Mouse (Mus musculus) CD4-positive, CD25-positive, alpha-beta regulatory T cell, adult 4 months (primary cell): Measurements from ENCODE around the gene Trpm8. TPM values are rescaled to one million over a fixed set of nuclear protein-coding genes. Genes with fewer than 3 reads are reported as not detected.

Experiments
- ATAC-seq: one replicate; pipeline ENCODE4 v1.8.0; 2017
- polyA plus RNA-seq, 2 experiments: library from polyadenylated mRNA; unstranded; fragments of 100-300 nt; shearing (Covaris generic); gene quantifications; one replicate each; pipeline ENCODE4 v1.2.1; 2017

Trpm8 gene
- not detected for polyA plus RNA-seq

DNA sequence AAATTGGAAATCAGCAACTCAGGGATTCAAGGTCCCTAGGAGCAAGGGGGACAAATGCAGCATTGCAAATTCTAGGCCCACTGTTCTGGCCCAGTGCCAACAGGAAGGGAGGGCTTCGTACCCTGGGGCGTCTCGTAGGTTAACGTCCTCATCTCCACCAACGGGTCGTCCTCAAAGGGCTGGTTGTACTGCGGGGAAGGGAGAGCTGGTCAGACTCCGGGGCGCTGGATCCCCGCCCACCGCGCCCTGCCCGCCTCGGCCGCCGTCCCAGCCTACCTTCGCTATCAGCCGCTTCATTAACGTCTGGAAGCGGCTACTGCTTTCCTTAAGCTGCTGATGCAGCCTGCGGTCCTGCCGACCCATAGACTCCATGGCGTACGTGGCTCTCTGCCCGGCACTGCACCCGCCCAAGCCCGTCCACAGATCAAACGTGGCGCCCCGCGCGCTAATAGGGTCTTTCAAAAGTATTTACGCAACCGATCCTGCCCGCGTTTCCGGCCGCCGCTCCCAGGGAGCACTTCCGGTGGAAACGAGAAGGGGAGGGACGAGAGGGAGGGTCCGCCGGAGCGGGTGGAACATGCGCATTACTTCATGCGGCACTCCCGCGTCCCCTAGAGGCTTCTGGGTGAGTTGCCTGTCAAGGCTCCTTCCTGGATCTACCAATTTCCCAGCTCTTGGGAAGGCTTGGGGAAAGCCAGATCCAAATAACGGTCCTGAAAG lies at the start of gene Trpm8, which contains the start of gene Hjurp:
Gene Trpm8, plus strand, starts transcription at position 564 of the 720 bp plus-strand sequence.
Gene Hjurp, minus strand, starts transcription at position 536 of the 720 bp plus-strand sequence.
- peak; percentile 90 for ATAC-seq

DNA sequence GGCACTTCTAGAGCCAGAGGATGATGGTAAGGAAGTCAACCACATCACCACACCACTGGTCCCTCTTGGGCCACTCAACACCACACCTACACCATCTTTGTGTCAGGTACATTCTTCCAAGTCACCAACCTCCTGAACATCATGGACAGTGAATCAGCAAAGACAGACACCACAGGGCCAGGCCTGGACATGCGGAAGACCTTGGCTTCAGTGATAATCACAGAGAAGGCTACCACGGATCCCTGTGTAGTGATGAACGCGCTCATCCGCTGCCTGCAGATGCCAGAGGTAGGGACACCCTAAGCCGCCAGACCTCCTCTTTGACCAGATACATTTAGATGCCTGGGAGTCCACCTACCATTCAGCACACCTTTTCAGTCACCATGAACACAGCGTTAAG lies 49.3 kb upstream of the Trpm8 start:
- ATAC-seq, result no peak

DNA sequence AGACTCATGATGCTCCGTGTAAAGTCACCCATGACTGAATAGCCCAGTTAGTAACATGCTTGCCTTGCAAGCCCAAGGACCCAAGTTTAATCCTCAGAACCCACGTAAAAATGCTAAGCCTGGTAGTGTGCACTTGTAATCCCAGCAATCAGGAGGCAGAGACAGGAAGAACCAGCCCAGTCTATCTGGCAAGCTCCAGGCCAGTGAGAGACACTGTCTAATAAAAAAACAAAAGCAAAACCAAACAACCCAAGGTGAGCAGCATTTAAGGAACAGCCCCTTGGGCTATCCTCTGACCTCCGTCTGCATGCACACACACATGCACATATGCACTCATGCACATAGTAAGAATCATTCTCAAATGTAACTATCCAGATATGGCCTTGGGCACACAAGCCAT lies 47.9 kb upstream of the Trpm8 start:
- ATAC-seq, result no peak

DNA sequence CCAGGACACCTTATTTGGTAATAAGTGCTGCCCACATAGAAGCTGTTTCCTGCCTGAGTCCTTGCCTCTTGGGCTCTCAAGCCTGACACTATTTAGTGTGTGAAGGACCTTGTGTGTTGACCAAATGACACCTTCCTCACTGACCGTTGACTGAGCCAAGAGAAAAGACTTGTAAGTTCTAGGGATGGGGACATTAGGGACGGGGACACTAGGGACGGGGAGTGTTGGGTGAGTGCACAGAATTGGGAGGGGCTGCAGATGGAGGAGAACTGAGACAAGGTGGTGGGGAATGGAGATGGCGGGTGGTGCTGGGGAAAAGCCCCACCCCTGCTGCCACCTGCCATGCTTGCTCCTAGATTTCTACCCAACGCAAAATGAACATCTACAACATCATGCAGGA lies 47.5 kb upstream of the Trpm8 start:
- no peak for ATAC-seq

DNA sequence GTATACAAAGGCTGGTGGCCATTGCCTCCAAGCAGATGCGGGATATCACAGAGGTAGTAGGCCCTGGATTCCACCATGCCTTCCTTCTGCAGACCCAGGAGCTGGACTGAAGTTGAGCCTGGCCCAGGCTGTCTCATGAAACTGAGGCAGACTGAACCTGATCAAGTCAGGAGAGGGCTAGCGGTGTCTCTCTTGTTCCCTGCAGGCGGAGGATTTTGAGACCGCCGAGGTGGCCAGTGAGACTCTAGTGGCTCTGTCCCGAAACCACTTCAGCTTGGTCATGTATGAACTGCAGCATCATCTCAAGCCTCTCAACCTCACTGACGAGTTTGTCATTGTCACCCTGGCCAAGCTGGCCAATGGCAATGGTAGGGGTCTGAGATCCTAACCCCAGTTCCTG lies 47.0 kb upstream of the Trpm8 start:
- no peak for ATAC-seq

- no peak for ATAC-seq
Observed at GRCm38 (mm10) chr1:88230981-88231802, 46.3 kb upstream of the Trpm8 start.

- ATAC-seq, result no peak
Observed at GRCm38 (mm10) chr1:88231803-88232499, 45.5 kb upstream of the Trpm8 start.

- no peak for ATAC-seq
Observed at GRCm38 (mm10) chr1:88232664-88233380, 44.6 kb upstream of the Trpm8 start.

GRCm38 (mm10) chr1:88233421-88234247 lies 43.8 kb upstream of the Trpm8 start:
- no peak for ATAC-seq

DNA sequence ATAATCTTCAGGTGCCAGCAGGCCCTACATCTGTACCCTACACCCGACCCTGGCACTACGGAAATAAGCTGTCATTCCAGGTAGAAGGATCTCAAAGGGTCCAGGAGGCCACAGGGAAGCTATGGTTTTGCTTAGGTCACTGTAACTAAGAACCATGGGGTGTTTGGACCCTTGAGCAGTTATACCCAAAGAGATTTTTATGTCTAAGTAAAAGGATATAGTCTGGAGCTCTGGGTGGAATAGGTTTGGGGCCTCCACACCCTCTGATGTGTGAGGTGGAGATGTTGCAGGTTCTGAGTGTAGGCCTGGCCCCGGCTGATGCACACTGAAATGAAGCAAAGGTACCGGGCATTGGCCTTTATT lies 43.2 kb upstream of the Trpm8 start:
- ATAC-seq, result no peak

- no peak for ATAC-seq
Observed at GRCm38 (mm10) chr1:88234646-88235045, 42.8 kb upstream of the Trpm8 start.

DNA sequence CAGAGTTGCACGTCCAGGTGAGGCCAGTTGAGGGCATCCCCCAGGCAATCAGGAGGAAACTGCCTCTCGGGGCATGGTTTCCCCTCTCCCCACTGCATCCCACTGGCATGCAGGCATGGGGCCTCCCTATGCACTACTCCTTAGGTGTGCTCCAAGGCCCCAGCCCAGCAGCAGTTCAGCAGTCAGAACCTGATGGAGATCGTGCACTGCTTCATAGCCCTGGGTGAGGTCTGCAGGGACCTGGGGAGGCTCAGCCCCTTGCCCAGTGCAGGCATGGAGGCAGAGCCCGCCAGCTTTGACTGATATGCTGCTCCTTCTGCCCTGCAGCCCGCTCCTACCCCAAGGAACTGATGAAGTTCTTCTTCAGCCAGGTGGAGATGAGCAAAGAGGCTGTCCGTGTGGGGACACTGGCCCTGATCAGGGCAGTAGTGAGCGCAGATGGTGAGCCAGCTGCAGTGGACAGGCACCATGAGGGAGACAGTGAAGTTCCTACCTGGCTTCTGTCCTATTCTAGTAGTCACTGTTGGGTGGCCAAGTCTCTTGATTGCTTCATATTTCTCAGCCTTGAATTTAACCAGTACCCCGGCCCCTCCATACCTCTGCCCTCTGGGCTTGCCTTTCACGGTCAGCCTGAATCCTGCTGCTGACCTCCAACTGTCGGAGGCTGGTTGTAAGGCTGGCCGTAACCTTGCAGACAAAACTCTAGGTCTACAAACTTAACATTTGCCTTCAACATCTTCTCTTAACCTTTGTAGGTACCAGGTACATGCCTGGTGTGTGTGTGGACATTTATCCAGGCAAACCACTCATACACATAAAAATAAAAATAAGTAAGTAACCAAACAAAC lies 42.2 kb upstream of the Trpm8 start:
- ATAC-seq, result no peak

- no peak for ATAC-seq
Observed at GRCm38 (mm10) chr1:88235894-88236415, 41.5 kb upstream of the Trpm8 start.

DNA sequence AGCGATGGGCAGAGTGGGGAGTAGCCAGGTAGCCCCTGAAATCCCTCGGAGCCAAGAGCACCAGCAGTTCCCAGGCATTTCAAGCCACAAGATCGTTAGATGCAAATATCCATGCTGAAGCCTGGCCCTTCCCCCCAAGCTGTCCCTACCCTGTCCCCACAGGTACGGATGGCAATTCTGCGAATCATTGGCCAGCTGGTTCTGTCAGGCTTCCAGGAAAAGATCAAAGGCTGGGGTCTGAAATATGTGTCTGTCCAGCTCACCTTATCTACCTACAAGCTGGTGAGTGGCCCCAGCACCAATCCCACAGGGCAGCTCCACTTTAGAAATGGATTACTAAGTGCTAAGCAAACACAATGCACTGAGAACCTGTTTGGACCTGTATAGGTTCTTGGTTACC lies 40.1 kb upstream of the Trpm8 start:
- ATAC-seq, result no peak

GRCm38 (mm10) chr1:88238771-88239170 lies 38.7 kb upstream of the Trpm8 start:
- no peak for ATAC-seq

DNA sequence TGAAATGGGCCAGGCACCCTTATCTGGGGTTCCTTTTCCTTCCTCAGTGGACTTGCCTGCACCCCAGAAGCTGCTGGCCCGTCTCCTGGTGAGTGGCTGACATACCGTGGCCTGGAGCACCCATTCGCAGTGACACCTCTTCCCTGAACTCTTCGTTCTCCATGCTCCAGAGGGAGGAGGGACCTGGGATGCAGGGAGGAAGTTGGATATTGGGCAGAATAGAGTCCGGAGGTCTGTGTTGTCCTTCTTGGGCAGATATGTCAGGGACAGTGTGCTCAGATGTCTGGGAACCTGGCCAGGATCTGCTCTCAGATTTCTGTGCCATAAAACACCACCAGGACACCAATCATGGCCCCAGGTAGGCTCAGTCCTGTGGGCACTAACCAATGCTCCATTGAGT lies 37.4 kb upstream of the Trpm8 start:
- ATAC-seq, result no peak

- no peak for ATAC-seq
Observed at GRCm38 (mm10) chr1:88240579-88240978, 36.9 kb upstream of the Trpm8 start.

GRCm38 (mm10) chr1:88243861-88244260 lies 33.6 kb upstream of the Trpm8 start:
- ATAC-seq, result no peak

DNA sequence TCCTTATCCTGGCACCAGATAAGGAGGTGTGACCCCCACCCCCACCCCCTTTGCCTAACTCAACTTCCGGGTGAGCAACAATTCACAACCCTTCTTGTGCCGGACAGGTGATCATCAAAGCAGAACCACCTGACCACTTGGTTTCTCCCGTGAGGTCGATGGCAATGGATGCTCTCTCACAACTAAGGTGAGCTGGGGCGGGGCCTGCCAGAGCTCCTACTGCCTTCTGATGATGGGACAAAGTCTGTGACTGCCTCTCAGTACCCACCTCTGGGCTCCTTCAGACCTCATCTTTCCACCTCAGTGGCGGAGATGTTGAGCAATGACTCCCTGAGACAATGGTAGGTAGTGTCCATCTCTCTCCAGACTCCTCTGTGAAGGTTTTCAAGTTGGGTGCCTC lies 31.6 kb upstream of the Trpm8 start:
- no peak for ATAC-seq

DNA sequence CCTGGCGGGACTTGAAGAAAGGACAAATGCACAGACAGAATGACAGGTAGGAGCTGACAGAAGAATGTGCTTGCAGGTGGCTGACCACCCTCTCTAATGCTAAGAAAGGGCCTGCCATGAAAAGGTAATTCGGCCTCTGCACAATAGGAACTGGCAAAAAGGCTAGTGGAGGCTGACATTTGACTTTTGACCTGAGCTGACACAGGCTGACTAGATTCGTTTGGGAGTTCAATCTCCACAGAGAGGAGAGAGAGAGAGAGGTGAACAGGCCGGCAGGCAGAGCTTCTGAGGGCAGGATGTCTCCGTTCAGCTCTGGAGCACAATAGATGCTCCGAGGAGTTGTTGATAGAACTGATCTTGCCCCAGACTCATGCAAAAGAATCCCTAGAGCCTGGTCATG lies 31.1 kb upstream of the Trpm8 start:
- no peak for ATAC-seq

- no peak for ATAC-seq
Observed at GRCm38 (mm10) chr1:88247660-88248059, 29.8 kb upstream of the Trpm8 start.
